Mouse (Mus musculus): ENCODE results near the gene Hoxd4. TPM values are rescaled to one million over a fixed set of nuclear protein-coding genes. Genes with fewer than 3 reads are reported as not detected.

Gene Hoxd4
- polyA plus RNA-seq, 1 experiment, result not detected

DNA sequence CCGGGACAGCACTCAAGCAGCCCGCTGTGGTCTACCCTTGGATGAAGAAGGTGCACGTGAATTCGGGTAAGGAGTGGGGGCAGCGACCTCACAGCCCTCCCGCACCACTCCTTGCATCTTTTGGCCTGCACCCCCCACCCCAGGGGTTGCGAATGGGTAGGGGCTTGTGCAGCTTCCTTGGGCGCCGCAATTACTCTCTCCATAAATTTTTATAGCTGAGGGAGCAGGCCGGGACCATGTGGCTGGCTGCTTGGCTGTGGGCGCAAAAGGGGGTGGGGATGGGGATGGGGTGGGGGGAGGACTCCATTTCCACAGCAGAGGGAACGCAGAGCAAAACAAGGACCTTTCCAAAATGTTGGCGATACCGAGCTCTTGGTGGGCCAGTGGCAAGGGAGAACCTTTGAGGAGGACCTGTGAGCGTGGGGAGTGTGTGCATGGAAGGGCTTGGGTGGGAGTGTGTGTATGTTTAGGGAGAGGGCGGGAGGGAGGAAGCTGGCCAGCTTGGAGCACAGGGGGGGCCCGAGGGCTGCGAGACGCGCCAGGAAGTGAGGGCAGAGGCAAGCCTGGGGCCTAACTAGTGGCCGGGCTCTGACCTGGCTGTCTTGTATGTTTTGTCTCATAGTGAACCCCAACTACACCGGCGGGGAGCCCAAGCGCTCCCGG lies 16.0 kb downstream of the Hoxd4 start:
- H3K27me3 ChIP-seq (ENCODE audit: control insufficient read depth, insufficient read depth, insufficient read length), result peaks cover 73% of the 10 kb centered on the region
- no peaks in the 10 kb centered on the region for H3K79me3 ChIP-seq (ENCODE audit: low read depth)
- H3K36me3 ChIP-seq (ENCODE audit: control insufficient read depth, insufficient read depth), result no peaks in the 10 kb centered on the region
- no peak overlapping the region for H3K4me3 ChIP-seq (ENCODE audit: insufficient read depth, poor library complexity, severe bottlenecking)
- TF ChIP-seq USF1 (IDR thresholded peaks at IDR 0.05; ENCODE audit: low read depth), result no peak
- no peak for TF ChIP-seq CTCF (IDR thresholded peaks at IDR 0.05; ENCODE audit: control insufficient read depth, insufficient read depth, insufficient read length)
- TF ChIP-seq MYOD1 (IDR thresholded peaks at IDR 0.05; ENCODE audit: control insufficient read depth, insufficient read length, low read depth), result no peak
- TF ChIP-seq MAX (IDR thresholded peaks at IDR 0.05), result no peak
- no peak for TF ChIP-seq FOSL1 (IDR thresholded peaks at IDR 0.05; ENCODE audit: insufficient read depth, low read length, poor library complexity, severe bottlenecking)
- no peak for TF ChIP-seq CEBPB (IDR thresholded peaks at IDR 0.05; ENCODE audit: low read depth)
- no peak for TF ChIP-seq MYOG (IDR thresholded peaks at IDR 0.05; ENCODE audit: control insufficient read depth, extremely low read depth, insufficient read length)
- no peaks in the 10 kb centered on the region for H3K79me2 ChIP-seq (ENCODE audit: control insufficient read depth, insufficient read depth)
- H3ac ChIP-seq (ENCODE audit: control insufficient read depth, insufficient read length, low read depth), result no peak overlapping the region

DNA sequence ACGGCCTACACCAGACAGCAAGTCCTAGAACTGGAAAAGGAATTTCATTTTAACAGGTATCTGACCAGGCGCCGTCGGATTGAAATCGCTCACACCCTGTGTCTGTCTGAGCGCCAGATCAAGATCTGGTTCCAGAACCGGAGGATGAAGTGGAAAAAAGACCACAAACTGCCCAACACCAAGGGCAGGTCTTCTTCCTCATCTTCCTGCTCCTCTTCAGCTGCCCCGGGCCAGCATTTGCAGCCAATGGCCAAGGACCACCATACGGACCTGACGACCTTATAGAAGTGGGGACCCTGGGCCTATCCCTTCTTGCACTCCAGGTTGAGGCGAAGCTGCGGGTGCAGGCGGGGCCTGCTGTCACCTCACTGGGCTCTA lies 16.6 kb downstream of the Hoxd4 start:
- TF ChIP-seq FOSL1 (IDR thresholded peaks at IDR 0.05; ENCODE audit: insufficient read depth, low read length, poor library complexity, severe bottlenecking) (no peak), CEBPB (IDR thresholded peaks at IDR 0.05; ENCODE audit: low read depth) (no peak), CTCF (IDR thresholded peaks at IDR 0.05; ENCODE audit: control insufficient read depth, insufficient read depth, insufficient read length) (no peak), USF1 (IDR thresholded peaks at IDR 0.05; ENCODE audit: low read depth) (no peak), MYOD1 (IDR thresholded peaks at IDR 0.05; ENCODE audit: control insufficient read depth, insufficient read length, low read depth) (no peak), MAX (IDR thresholded peaks at IDR 0.05) (no peak), MYOG (IDR thresholded peaks at IDR 0.05; ENCODE audit: control insufficient read depth, extremely low read depth, insufficient read length) (no peak)
- no peak overlapping the region for H3K4me3 ChIP-seq (ENCODE audit: insufficient read depth, poor library complexity, severe bottlenecking)
- H3K27me3 ChIP-seq (ENCODE audit: control insufficient read depth, insufficient read depth, insufficient read length), result peaks cover 72% of the 10 kb centered on the region
- H3K36me3 ChIP-seq (ENCODE audit: control insufficient read depth, insufficient read depth), result no peaks in the 10 kb centered on the region
- no peaks in the 10 kb centered on the region for H3K79me2 ChIP-seq (ENCODE audit: control insufficient read depth, insufficient read depth)
- H3K79me3 ChIP-seq (ENCODE audit: low read depth), result no peaks in the 10 kb centered on the region
- no peak overlapping the region for H3ac ChIP-seq (ENCODE audit: control insufficient read depth, insufficient read length, low read depth)

- no peaks in the 10 kb centered on the region for H3K79me3 ChIP-seq (ENCODE audit: low read depth)
- H3ac ChIP-seq (ENCODE audit: control insufficient read depth, insufficient read length, low read depth), result no peak overlapping the region
- H3K4me3 ChIP-seq (ENCODE audit: insufficient read depth, poor library complexity, severe bottlenecking), result no peak overlapping the region
- H3K27me3 ChIP-seq (ENCODE audit: control insufficient read depth, insufficient read depth, insufficient read length), result peaks cover 74% of the 10 kb centered on the region
- no peaks in the 10 kb centered on the region for H3K79me2 ChIP-seq (ENCODE audit: control insufficient read depth, insufficient read depth)
- H3K36me3 ChIP-seq (ENCODE audit: control insufficient read depth, insufficient read depth), result no peaks in the 10 kb centered on the region
- no peak for TF ChIP-seq MYOG (IDR thresholded peaks at IDR 0.05; ENCODE audit: control insufficient read depth, extremely low read depth, insufficient read length)
- TF ChIP-seq FOSL1 (IDR thresholded peaks at IDR 0.05; ENCODE audit: insufficient read depth, low read length, poor library complexity, severe bottlenecking), result no peak
- TF ChIP-seq MAX (IDR thresholded peaks at IDR 0.05), result no peak
- no peak for TF ChIP-seq CTCF (IDR thresholded peaks at IDR 0.05; ENCODE audit: control insufficient read depth, insufficient read depth, insufficient read length)
- TF ChIP-seq MYOD1 (IDR thresholded peaks at IDR 0.05; ENCODE audit: control insufficient read depth, insufficient read length, low read depth), result no peak
- no peak for TF ChIP-seq CEBPB (IDR thresholded peaks at IDR 0.05; ENCODE audit: low read depth)
- no peak for TF ChIP-seq USF1 (IDR thresholded peaks at IDR 0.05; ENCODE audit: low read depth)
Observed at GRCm38 (mm10) chr2:74730331-74730730, 18.6 kb downstream of the Hoxd4 start.

DNA sequence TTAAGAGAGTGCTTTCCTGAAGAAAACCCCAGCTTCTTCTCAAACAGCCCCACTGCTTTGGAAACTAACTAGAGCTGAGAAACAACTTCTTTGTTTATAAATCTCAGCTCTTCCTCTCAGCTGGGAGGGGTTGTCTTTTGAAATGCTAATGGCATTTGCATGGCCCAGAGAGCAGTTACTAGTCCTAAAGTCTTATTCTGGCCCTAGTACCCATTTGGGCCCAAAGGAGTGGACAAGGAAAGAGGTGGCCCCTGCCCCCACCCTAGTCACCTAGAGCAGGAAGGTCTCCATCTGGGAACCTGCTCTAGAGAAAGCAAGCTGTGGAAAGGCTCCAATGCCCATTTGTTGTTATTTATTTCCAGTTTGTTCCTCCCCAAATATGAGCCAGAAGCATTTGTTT lies 19.3 kb downstream of the Hoxd4 start:
- Histone ChIP-seq H3K36me3 (ENCODE audit: control insufficient read depth, insufficient read depth) (no peaks in the 10 kb centered on the region), H3ac (ENCODE audit: control insufficient read depth, insufficient read length, low read depth) (no peak overlapping the region), H3K4me3 (ENCODE audit: insufficient read depth, poor library complexity, severe bottlenecking) (no peak overlapping the region), H3K79me2 (ENCODE audit: control insufficient read depth, insufficient read depth) (no peaks in the 10 kb centered on the region), H3K79me3 (ENCODE audit: low read depth) (no peaks in the 10 kb centered on the region), H3K27me3 (ENCODE audit: control insufficient read depth, insufficient read depth, insufficient read length) (peaks cover 74% of the 10 kb centered on the region)
- no peak for TF ChIP-seq MYOG (IDR thresholded peaks at IDR 0.05; ENCODE audit: control insufficient read depth, extremely low read depth, insufficient read length)
- no peak for TF ChIP-seq MAX (IDR thresholded peaks at IDR 0.05)
- no peak for TF ChIP-seq FOSL1 (IDR thresholded peaks at IDR 0.05; ENCODE audit: insufficient read depth, low read length, poor library complexity, severe bottlenecking)
- TF ChIP-seq MYOD1 (IDR thresholded peaks at IDR 0.05; ENCODE audit: control insufficient read depth, insufficient read length, low read depth), result no peak
- no peak for TF ChIP-seq CEBPB (IDR thresholded peaks at IDR 0.05; ENCODE audit: low read depth)
- TF ChIP-seq USF1 (IDR thresholded peaks at IDR 0.05; ENCODE audit: low read depth), result no peak
- TF ChIP-seq CTCF (IDR thresholded peaks at IDR 0.05; ENCODE audit: control insufficient read depth, insufficient read depth, insufficient read length), result no peak

GRCm38 (mm10) chr2:74731799-74732512 lies 20.2 kb downstream of the Hoxd4 start:
- H3K4me3 ChIP-seq (ENCODE audit: insufficient read depth, poor library complexity, severe bottlenecking), result no peak overlapping the region
- TF ChIP-seq CEBPB (IDR thresholded peaks at IDR 0.05; ENCODE audit: low read depth) (no peak), USF1 (IDR thresholded peaks at IDR 0.05; ENCODE audit: low read depth) (no peak), MYOD1 (IDR thresholded peaks at IDR 0.05; ENCODE audit: control insufficient read depth, insufficient read length, low read depth) (no peak), MAX (IDR thresholded peaks at IDR 0.05) (no peak), CTCF (IDR thresholded peaks at IDR 0.05; ENCODE audit: control insufficient read depth, insufficient read depth, insufficient read length) (no peak), MYOG (IDR thresholded peaks at IDR 0.05; ENCODE audit: control insufficient read depth, extremely low read depth, insufficient read length) (no peak), FOSL1 (IDR thresholded peaks at IDR 0.05; ENCODE audit: insufficient read depth, low read length, poor library complexity, severe bottlenecking) (no peak)
- H3K79me2 ChIP-seq (ENCODE audit: control insufficient read depth, insufficient read depth), result no peaks in the 10 kb centered on the region
- H3K36me3 ChIP-seq (ENCODE audit: control insufficient read depth, insufficient read depth), result no peaks in the 10 kb centered on the region
- H3K79me3 ChIP-seq (ENCODE audit: low read depth), result no peaks in the 10 kb centered on the region
- H3K27me3 ChIP-seq (ENCODE audit: control insufficient read depth, insufficient read depth, insufficient read length), result peaks cover 74% of the 10 kb centered on the region
- H3ac ChIP-seq (ENCODE audit: control insufficient read depth, insufficient read length, low read depth), result no peak overlapping the region

Data from C2C12 (cell line).